Mouse (Mus musculus) c-Kit-positive CD71-negative TER-119-negative erythroid progenitor cells, embryonic 14.5 days (primary cell): ENCODE results near the gene Pdzk1.

ENCODE experiments used
- DNase-seq: peaks from one replicate; pipeline ENCODE4 v3.0.0-alpha.2; 2013; ENCODE audit warnings: low read depth

Pdzk1 gene

DNA sequence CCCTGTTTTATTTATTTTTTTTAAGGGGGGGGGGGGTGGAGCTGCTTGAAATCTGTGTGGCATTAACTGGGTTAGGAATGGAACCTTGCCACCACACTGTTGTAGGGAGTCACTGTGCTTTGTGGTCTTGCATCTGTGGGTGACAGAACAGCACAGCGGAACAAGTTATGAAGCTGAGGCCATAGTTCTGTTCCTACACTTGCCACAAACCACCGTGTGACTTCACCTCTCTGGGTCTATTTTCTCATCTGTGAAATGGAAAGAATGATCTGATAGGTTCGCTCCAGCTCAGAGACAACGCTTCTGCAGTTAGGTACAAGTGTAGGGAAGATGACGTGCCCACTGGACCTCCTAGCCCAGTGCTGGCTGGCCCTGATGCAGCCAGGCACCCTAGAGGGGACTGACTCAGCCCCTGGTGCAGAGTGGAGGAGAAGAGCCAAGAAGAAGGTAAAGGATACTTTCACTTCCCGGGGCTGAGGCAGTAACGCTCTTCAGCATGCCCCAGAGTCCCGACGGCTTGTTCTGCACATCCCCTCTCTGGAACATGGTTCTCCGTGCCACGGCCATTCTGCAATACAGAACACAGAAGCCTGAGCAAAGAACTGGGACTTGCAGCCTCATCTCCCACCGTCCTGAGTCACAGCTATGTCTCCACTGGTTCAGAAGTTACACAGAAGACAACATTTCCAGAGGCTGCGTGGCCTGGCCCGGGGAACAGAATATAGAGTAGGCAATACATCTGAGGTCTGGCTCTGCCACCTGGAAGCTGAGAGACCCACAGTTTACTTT is 53.2 kb downstream of the Pdzk1 start:
- DNase-seq = no peak

DNA sequence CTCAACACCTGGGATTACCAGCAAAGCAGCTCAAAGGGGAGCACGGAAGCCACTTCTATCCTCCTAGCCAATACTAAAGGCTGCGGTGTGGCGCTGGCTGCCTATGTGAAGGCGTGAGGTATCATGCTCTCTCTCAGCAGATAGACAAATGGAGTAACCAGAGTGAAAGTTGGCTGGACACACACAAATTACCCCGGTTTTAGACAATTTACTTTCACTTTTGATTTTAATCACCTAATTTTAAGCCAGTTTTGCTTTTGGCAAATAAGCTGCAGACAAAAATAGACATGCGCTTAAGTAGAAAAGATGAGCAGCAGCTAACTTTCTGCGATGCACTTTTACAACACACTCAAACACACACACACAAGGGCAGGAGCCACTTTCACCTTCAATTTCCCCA is 54.6 kb downstream of the Pdzk1 start:
- no peak for DNase-seq

DNA sequence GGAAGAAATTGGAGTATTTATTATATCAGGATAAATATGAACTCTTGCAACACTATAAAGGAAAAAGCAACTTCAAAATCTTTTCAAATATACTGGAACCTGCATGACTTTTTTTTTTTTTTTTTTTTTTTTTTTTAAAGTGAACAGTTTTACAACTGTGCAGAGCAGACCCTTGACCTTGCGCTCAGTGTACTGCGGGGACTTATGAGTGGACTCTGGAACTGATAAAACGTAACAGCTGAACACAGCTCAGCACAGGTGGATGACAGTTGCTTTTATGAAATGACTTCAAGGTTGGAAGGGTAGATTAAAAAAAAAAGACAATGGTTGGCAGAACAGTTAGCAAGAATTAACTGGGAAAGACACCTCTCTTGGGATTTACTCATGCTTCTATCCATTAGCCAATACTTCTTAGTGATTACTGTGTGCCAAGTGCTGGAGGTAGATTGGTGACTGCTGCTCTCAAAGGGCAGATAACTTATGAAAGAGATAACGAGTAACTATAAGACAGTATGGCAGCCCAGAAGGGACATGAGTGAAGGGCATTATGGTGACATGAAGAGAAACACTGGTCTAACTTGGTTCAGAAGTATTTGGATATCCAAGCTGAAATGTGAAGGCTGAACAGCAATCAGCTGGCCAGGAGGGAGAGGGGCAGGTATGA is 73.4 kb downstream of the Pdzk1 start:
- DNase-seq = no peak

DNA sequence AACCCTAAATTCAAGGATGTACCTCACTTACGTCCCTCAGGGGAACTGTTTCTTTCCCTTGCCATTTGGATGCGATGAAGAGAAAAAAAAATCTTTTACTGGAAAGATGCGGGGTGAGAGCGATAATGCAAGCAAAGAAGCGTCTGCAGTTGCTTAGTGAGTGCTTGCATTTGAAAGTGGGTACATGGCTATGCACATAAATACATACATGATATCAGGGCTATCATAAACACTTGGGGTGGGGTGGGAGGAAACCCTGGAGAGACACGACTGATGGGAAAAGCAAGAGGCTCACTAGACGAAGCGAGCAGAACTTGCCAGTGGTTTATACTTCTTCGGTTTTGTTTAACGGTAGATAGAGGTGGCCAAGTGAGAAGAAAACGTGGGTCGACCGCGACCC is 75.3 kb downstream of the Pdzk1 start, which contains the start of gene Gja5:
Gene Gja5 (plus strand): TSS at position 301 of the 400 bp plus-strand sequence.
- DNase-seq = no peak

DNA sequence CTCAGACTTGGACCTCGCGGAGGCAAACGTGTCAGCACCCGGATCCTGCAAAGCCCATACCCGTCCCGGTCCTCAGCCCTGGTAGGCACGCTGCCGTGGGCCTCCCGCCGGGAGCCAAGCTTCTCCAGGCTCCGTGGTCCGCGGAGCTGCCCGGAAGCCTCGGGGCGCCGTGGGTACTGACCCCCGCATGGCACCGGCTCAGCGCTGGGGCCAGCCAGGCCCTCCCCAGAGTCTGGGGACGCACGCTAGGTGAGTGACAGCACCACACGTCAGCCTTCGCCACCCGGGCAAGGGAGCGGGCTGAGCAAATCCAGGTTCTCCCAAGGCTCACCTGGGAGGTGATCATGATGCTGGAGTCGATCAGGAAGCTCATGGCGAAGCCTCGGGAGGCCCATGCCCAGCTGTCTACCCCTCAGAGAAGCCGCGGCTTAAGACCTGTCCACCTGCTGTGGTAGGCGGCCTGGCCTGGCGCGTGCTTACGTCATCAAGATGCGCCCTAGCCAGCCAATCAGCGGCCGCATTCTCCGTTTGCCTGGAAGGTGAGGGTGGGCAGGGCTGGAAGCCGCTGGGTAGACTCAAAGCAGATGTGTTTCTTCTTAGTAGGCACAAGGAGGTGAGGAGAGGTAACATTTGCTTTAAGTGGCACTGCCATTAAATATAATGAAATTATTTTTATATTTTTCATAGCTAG is 75.9 kb downstream of the Pdzk1 start, which contains the start of gene Gpr89:
Gene Gpr89 (minus strand): TSS at position 496 of the 691 bp plus-strand sequence.
- peak; percentile 89 for DNase-seq

DNA sequence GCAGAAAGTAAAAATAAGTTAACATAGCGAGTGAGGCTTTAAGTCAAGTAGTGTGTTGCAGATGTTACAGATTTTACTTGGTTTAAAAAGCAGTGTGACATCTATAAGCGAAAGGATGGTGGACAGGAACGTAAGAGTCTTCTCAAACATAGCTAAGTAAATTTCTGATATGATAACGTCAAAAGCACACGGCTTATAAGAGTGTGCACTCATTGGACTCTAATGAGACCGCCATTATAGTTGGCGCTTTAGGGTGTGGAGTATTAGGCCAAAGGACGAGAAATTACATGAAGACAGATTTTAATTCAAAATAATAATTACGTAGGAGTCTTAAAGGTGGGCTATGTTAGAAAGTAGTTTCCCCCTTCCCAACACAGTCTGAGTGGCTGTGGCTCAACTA is 76.5 kb downstream of the Pdzk1 start:
- DNase-seq = no peak
